Mouse (Mus musculus) ovary, postnatal 10 days (tissue): Measurements from ENCODE around the gene Adgrl1.

Experiments
- DNase-seq: peaks from one replicate; pipeline ENCODE4 v3.0.0; 2022; ENCODE audit warnings: low spot score

Adgrl1 gene

GRCm38 (mm10) chr8:83899363-83900252 lies at the start of gene Adgrl1:
Gene Adgrl1 (plus strand): TSS chr8:83900105.
- peak; percentile 83 for DNase-seq

GRCm38 (mm10) chr8:83852329-83852728 lies 47.6 kb upstream of the Adgrl1 start:
- no peak for DNase-seq

DNA sequence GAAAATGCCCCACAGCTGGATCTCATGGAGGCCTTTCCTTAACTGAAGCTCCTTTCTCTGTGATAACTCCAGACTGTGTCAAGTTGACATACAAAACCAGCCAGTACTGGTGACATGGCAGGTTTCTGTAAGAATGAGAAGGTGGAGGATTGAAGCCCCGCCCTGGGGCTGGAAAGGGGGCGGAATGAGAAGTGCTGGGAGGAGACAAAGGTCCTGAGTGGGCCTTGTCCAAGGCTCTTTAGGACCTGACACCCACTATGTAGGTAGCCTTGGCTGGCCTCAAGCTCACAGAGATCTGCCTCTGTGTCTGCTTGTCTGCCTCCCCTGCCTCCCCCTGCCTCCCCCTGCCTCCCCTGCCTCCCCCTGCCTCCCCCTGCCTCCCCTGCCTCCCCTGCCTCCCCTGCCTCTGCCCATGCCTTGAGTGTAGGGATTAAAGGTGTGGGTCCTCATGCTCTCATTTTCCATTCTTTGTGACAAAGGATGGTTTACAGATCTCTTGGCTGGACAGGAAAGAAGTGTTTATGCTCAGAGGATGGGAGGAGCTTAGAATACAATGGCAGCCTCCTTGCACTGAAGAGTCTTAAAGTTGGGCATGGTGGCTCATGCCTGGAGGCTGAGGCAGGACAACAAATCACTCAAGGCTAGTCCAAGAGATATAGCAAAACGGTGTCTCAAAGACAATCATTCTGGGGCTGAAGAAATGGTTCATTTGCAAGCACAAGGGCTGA lies 46.4 kb upstream of the Adgrl1 start:
- no peak for DNase-seq

GRCm38 (mm10) chr8:83856486-83857065 lies 43.3 kb upstream of the Adgrl1 start:
- DNase-seq = no peak

DNA sequence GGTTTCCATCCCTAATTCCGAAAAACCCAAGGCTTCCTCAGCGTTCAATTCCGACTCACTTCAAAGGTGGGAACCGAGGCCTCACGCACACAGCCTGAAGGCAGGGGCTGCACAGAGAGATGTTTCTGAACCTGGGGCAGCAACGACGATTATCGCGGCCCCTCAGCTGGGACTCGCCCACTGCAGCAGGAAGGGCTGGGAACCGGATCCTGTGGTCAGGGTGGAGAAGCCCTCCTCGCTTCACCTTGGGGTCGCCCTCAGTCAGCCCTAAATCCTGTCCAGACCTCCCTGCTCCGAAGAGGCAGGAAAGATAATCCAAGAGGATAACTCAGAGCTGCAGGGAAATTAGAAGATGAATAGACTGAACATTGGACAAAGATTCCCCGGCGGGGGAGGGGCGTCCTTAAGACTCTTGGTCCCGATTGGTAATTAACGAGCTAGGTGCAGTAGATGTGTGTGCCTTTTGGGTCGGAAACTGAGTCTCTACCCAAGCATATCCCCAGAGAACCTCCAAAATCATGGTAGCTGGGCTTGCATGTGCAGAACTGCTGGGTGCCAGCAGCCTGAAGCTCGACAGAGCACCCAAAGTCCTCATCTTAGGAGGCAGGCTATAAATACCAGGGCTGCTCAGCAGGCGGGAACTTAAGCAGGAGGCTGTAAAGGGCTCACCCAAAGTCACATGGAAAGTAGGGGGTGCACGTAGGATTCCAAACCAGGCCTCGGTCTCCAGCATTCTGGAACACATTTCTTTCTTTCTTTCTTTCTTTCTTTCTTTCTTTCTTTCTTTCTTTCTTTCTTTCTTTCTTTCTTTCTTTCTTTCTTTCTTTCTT lies 37.3 kb upstream of the Adgrl1 start:
- no peak for DNase-seq

DNA sequence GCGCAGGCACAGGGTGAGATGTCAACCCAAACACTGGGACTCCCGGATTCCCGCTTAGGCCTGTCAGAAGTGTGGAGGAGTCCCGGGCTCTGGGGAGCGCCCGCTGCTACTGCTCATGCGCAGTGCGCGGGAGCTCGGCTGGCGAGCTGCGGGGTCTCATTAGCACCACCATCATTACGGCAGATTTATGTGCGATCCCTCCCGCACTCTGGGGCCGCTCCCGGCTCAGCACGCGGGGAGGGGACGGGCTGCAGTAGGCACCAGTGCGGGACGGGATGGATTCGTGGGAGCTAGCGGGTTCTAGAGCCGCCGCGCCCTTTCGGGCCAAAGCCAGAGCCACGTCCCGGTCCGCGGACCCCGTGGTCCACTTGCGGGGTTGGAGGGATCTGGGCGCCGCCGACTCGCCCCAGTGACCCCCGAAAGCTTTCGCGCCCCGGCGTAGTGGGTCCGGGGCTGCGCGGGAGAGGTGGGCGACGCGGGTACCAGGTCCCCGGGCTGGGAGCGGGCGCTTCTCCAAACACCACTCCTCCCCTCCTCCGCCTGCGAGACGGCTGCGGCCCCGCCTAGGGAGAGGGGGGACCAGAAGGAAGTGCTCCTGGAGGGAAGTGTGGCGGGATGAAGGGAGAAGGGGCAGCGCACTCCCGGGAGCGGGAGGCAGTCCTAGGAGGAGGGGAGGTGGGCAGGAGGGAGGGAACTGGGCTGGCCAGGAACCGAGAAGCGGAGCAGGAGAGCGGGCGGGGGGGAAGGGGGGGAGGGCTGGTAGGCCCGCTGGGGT lies 24.8 kb upstream of the Adgrl1 start:
- DNase-seq = peak; percentile 46

GRCm38 (mm10) chr8:83875656-83876040 lies 24.3 kb upstream of the Adgrl1 start:
- DNase-seq = no peak

- DNase-seq = no peak
Observed at GRCm38 (mm10) chr8:83876080-83876837, 23.6 kb upstream of the Adgrl1 start.

- DNase-seq = no peak
Observed at GRCm38 (mm10) chr8:83876838-83877223, 23.1 kb upstream of the Adgrl1 start.

DNA sequence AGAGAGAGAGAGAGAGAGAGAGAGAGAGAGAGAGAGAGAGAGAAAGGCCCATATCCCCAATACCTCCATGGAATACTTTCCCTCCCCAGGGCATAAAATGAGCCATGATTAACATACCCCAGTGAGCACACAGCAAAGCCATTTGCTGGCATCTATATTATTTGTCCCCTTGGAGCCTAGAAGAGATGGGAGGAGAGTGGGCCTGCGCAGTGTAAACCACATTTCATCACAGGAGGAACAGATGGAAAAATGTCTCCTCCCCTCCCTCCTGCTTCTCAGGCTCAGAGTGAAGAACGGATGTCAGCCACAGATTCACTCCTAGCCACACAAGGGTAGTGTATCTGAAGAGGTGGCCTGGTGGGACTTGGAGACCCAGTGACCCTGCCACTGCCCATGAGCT lies 11.5 kb upstream of the Adgrl1 start:
- DNase-seq = no peak

- no peak for DNase-seq
Observed at GRCm38 (mm10) chr8:83892061-83892460, 7.8 kb upstream of the Adgrl1 start.

DNA sequence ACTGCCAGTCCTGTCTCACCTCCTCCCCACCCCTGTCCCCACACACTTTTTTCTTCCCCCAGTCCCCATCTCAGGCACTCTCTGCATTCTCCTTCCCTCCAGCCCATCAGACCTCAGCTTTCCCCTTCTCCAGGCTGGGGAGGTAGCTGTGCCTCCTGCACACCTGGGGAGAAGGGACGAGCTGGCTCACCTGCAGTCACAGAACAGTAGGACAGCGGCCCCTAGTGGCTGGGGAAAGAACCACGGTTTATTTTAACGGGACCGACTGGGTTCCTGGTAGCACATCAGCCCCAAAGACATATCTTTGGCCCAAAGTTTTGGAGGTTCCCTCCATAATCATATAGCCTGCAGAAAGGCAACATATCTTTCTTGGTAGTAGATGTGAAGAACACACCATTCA lies 6.0 kb upstream of the Adgrl1 start:
- no peak for DNase-seq

GRCm38 (mm10) chr8:83895894-83896293 lies 4.0 kb upstream of the Adgrl1 start:
- no peak for DNase-seq

- no peak for DNase-seq
Observed at GRCm38 (mm10) chr8:83896461-83896860, 3.4 kb upstream of the Adgrl1 start.

DNA sequence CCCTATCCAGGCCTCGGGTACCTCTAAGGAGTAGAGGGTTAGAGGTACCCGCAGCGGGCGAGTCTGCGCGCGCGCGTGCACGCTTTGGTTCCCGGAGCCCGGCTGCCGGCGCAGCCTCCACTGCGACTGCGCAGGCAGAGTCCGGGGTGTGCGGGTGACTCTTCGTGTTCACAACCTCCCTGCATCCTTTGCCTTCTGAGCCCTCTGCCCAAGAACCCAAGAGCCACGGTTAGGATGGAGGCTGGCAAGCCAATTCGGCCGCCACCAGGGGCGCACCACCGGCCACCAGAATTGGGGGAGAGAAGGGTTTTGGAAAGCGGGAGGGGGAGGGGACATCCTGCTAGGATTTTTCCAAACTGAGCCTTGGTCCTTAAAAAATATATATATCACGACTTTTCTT lies 2.7 kb upstream of the Adgrl1 start:
- no peak for DNase-seq

GRCm38 (mm10) chr8:83898456-83898855 lies 1.4 kb upstream of the Adgrl1 start:
- DNase-seq = no peak

GRCm38 (mm10) chr8:83898985-83899362 lies 931 bp upstream of the Adgrl1 start:
- DNase-seq = peak; percentile 49

DNA sequence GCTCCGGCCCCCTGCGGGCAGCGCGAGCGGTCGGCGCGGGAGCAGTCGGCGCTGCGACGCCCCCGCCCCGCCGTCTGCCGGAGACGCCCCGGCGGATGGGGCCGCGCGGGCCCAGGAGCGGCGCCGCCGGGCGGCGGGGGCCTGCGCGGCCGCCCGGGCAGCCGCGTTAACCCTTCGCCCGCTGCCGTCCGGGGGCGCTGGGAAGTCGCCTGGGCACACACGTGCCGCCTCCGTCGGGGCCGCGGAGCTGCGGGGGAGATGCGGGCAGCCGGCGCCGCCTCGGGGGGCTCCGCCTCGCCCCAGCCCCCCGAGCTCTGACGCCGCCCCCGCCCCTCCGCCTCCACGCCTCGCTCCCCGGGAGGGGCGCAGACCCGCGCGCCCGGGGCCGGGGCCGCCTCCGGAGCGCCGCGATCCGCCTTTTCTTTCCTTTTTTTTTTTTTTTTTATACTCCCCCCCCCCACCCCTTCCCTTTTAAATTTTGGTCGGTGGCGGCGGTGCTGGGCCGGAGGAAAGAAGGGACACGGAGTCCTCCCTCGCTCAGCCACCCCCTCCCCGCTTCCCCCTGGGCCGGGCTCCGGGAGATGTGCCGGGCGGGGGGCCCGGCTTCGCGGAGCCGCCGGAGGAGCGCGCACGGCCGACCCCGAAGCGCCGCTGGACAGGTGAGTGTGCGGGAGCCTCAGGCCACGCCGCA lies 506 bp downstream of the Adgrl1 start:
- DNase-seq = no peak

GRCm38 (mm10) chr8:83900957-83901270 lies 1.0 kb downstream of the Adgrl1 start:
- DNase-seq = no peak
